Mouse (Mus musculus): ENCODE data around the gene Cux1.

The Cux1 gene

DNA sequence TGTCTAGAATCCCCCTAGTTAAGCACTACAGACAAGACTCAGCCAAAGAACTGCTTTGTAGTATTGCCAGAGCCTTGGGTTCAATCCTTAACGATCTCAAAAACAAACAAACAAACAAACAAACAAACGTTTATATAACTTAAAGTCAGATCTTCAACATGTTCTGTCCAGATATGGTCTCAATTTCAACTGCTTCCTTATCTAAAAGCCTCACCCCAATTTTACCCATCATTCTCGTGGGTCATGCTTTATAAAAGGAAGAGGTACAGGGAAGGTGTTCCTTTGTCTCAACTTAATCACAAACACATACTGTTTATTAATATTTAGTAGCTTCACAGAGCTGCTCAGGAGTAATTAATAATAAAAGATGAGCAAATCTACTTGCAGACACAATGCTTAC is 146.9 kb downstream of the Cux1 start:
- DNase-seq = no peak

DNA sequence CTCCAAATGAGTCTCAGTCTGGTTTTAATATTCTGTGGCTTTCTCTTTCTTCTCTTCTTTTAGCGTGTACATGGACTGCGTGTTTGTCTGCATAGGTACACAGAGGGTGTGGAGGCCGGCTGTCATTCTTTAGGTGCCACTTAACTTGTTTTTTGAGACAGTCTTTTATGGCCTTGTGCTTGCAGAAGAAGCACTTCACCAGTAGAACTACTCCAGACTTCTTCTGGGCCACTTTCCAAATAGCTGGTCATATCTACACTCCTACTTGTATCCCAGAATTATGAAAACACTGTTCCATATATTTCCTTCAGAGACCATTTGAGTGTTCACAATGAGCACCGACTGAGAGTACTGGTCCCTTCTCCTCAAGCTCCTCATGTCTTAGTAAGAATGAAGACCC is 149.4 kb downstream of the Cux1 start:
- DNase-seq = no peak

DNA sequence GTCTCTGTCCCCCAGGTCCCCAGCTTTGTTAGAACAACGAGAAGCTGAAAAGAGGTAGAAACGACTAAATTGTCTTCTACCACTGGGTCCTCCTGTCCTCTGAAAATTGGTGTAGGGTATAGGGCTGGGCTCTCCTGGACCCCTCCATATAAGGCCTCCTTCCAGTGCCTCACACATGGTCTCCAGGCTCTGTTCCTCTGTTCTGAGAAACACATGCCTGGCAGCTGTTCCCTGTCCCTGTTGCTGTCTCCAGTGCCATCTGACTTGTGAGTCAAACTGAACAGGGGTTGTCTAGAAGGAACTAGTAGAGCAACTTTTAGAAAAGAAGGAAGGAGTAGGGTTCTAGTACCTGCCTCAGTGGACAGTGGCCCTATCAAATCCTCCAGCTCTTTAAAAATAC is 152.8 kb downstream of the Cux1 start:
- DNase-seq = no peak

DNA sequence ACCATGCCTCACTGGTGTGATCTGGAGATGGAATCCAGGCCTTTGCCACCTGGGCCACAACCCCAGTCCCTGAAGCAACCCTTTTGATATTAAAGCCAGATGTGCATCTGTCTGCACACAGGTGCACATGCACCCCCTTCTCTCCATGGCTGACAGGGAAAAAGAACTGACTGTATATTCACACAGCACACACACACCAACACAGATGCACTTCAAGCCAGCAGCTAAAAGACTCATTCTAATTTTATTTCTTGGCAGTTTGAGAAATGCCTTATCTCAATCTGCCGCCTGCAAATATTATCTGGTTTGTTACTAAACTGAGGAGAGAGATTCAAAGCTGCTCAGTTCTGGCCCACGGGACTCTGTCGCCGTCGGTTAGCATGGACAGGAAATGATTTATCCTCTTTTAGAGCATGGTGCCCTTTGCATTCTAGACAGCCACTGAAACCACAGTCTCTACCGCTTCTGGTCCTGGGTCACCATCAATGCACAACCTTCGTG is 156.6 kb downstream of the Cux1 start:
- peak; percentile 73 for DNase-seq

DNA sequence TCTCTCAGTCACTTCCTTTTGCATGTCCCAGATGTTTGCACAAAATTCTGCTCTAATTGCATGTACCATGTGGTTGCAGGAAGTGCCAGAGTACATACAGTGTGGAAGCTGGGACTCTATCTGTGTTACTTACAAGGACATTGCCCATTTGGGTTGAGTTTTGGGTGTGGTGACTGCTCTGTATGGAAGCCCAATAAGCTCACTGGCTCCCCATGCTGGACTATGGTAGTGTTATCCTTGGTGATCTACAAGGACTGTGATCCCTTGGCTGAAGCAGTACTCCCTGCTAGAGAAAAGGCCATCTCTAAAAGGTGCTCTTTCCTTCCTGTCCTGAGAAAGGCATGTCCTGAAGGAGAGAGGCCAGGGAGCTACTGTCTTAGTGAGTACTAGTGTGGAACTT is 160.9 kb downstream of the Cux1 start:
- DNase-seq = no peak

DNA sequence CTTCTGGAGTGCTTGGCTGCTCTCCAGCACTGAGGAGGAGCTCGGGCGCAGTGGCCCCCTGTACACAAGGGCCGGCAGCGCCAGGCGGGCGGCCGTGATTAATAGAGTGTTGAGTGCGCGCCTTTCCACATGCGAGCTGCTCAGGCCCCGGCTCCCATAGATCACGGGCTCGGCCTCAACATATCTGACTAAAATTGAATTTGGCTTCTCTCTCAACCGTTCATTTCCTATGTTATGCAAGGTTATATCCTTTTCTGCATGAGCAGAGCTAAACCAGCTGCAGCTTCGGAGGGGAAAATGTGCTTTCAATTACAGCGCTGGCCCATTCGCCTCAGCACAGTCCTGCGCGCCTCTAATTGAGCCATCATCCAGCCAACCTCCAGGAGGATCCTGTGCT is 163.7 kb downstream of the Cux1 start:
- DNase-seq = no peak

- DNase-seq = peak; percentile 24
These were observed 164.4 kb downstream of the Cux1 start for GRCm38 (mm10) chr5:136402622-136403564.

GRCm38 (mm10) chr5:136398706-136399105 is 168.6 kb downstream of the Cux1 start:
- DNase-seq = no peak

DNA sequence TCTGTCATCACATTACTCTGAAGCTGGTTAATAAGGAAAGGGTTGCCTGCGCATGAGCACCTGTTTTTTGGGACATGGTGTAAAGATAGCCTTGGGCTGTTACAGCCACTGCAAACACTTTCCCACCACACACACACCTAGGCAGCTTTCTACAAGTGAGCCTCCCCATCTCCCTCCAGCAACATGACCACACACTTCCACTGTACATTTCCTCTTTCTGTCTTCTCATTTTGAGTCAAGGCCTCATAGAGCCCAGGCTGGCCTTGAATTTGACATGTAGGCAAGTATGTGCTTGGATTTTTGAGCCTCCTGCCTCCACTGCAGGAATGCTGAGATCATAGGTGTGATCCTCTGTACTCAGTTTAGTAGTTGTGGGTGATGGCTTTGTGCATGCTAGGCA is 170.6 kb downstream of the Cux1 start:
- DNase-seq = no peak

GRCm38 (mm10) chr5:136396256-136396655 is 171.0 kb downstream of the Cux1 start:
- DNase-seq = no peak

- DNase-seq = no peak
These were observed 171.6 kb downstream of the Cux1 start for GRCm38 (mm10) chr5:136395600-136396195.

DNA sequence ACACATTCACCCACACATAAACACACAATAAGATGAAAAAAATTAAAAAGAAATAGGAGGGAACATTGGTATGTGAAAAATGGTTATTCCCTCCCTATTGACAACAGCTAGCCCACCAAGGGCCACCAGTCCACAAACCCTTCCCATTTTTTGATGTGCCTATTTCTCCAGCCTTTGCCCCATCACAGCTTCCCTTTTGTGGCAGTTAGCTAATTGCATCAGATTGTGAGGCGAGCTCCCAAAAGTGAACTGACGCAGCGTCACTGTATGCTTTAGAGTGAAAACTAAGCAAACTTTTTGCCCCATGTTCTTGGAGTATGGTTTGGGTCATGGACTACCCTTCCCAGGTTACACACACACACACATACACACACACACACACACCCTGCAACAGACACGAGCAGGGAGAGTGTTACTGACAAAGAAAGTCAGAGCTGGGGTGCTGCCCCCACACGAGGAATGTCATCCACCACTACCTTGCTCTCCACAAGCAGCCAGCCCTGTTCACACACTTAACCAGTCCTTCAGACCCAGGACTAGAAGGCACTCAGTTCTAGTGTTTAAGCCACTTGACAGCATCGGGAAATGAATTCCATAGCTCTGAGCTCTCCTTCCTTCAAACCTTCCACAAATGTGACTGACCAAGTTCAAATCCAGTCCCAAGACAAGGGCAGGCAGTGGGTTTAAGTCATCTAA is 172.6 kb downstream of the Cux1 start:
- no peak for DNase-seq

GRCm38 (mm10) chr5:136393621-136394020 is 173.7 kb downstream of the Cux1 start:
- no peak for DNase-seq

GRCm38 (mm10) chr5:136386757-136387156 is 180.5 kb downstream of the Cux1 start:
- no peak for DNase-seq

DNA sequence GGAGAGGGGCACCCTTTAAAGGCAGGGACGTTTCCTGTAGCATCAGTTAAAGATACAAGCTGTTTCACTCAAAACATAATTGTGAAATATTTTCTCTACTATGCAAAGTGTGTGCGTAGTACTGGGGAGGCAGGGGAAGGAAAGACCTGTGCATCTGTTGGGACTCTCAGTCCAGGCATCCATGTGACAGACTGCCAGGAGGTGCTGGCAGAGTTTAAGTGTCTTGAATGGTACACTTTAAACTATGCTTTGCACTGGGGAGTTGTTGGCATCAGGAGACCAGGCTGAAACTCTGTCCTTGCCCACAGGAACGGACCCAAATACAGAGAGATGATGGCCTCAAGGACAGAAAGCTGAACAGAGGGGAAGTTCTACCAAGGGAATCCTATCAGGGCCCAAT is 182.1 kb downstream of the Cux1 start:
- DNase-seq = no peak

DNA sequence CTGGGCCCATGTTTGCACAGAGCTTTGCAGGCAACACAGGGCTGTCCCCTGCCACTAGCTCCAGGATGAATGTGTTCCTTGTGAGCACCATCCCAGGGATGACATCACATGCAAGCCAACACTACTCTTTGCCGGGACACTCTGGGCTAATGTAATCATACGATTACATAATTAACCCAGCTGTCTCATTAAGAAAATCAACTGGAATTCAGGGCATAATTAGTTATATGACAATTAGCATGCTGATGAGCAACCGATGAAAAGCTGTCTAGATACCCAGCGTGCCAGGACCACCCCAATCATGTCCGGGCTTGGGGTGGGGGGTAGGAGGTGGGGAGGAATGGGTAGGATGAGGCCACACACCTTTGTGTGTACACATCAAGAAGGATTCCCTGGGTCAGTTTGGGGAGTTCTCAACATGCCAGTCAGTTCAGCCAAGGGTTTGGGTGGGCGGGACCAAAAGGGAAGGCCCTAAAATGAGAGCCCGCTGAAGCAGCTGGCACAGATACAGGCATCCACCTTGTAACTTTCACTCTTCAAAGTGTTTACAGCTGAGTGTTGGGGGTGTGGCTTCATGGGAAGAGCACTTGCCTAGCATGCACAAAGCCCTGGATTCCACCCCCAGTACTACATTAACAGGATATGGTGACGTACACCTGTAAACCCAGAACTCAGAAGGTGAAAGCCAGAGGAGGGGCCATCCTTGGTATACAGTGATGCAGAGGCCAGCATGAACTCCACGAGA is 184.9 kb downstream of the Cux1 start:
- DNase-seq = peak; percentile 50

DNA sequence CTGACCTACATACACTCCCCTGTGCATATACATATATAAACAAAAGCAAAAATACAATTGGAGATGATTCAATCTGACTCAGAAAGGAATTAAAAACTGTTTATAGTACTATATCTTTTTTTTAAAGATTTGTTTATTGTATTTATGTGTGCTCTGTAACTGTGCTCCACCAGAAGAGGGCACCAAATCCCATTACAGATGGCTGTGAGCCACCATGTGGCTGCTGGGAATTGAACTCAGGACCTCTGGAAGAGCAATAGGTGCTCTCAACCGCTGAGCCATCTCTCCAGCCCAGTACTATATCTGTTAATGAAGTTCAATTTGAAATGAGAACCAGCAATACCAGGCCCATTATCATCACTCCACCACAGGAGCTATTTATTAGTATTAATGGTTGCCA is 187.9 kb downstream of the Cux1 start:
- peak; percentile 22 for DNase-seq

- DNase-seq = no peak
These were observed 190.2 kb downstream of the Cux1 start for GRCm38 (mm10) chr5:136377101-136377500.

- DNase-seq = no peak
These were observed 191.9 kb downstream of the Cux1 start for GRCm38 (mm10) chr5:136375350-136375749.

DNA sequence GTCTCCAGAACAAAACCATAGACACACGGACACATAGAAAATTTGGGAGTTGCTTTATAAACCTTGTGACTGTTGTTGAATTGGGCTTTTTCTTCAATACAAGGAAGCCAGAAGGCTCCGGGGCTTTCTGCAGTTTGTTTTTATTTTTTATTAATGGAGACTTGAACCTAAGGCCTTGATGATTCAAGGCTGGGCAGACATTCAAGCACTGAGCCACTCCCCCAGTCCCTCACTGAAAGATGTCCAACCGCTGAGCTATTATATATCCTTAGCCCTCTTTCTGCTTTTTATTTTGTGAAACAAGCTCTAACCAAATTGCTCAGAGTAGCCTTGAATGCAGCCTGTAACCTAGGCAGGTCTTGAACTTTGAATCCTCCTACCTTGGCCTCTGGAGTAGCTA is 195.0 kb downstream of the Cux1 start:
- no peak for DNase-seq

DNA sequence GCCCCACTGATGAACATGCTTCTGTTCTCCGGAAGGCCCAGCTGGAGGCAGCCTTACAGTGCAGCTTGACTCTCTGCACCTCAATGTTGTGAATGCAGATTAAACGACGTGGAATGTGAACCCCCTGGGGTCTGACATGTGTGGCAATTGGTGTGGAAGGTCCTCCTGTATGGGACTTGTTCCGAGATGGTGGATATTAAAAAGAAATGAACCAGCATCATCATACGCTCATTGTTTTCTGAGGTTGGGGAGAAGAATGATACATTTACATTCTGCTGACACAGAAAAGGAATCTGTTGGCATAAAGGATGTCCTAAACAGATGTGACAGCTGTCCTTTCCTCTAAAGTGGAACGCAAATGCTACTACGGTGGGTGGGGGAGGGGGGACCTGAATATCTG is 203.9 kb downstream of the Cux1 start:
- DNase-seq = no peak

DNA sequence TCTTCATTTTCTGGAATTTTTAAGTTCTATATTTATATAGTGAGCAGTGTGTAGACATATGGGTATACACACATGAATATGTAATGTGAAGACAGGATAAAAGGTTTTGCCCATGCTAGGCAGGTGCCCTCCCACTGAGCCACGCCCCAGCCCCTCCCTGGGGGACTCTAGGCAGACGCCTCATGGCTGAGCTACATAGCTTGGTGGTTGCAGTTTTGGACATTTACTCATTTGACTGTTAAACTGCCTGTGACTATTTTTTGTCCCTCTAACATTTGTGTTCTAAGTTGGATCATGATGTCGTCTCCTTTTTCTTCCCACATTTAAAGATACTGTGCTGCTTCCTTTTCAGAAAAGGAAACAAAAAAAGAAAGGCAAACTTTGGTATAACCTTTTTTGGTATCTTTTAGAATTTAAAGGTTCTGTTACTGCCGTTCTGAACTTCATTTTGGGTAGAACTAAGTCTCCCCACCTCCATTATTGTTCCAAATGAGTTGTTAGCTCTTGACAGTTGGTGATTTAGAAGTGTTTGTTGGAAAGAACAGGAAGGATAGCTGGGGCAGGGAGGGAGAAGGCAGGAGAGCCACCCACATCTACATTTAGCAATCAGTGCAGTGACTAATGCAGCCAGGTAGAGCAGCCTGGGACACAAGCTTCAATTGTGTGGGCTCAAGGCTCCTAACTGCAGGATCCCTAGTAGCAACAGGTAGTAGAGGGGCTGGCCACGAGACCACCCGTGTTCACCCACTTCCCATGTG is 204.6 kb downstream of the Cux1 start:
- DNase-seq = no peak

Data from thymus, postnatal 14 days (tissue).